ENCODE assay signal across 20 mouse cellular contexts in the genomic region with DNA sequence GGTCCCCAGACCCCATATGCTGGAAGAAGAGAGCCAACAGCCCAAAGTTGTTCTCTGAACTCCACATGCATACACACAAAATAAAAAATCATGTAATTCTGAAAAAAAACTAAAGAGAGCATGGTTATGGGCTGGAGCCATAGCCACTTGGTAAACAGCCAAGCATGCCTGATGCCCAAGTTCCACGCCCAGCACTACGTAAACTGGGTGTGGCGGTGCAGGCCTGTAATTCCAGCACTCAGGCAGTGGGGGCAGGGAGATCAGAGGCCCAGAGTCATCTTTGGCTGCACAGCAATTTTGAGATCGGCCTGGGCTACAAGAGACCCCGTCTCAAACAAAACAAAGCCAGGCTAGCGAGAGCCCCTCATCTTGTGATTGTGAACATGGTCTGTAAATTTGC. TPM values are rescaled to one million over a fixed set of nuclear protein-coding genes. Genes with fewer than 3 reads are reported as not detected.
DNase-seq lines count a peak whose midpoint lies in the region; ATAC-seq and TF ChIP-seq lines count a peak whose summit lies in the region.
"Had no signal": no experiment of that assay in that cellular context is flagged by ENCODE, and none has a peak within 500 bp of the region (broad histone marks: within the 10 kb centered on the region; RNA-seq: fewer than 3 reads in every experiment).

No protein-coding gene starts in this region.

- H3K36me3 ChIP-seq in embryonic facial prominence, embryonic 14.5 days (ENCODE audit: control insufficient read depth, insufficient read depth, low read length), result no peaks in the 10 kb centered on the region
- H3K36me3 ChIP-seq in embryonic facial prominence, embryonic 10.5 days (replicated peaks), result no peaks in the 10 kb centered on the region
- no peaks in the 10 kb centered on the region for H3K36me3 ChIP-seq in intestine, postnatal 0 days (ENCODE audit: control insufficient read depth, insufficient read depth)
- no peaks in the 10 kb centered on the region for H3K36me3 ChIP-seq in lung, postnatal 0 days (ENCODE audit: insufficient read depth, low read length)
- H3K36me3 ChIP-seq in hindbrain, embryonic 10.5 days, result no peaks in the 10 kb centered on the region
- H3K36me3 ChIP-seq in kidney, embryonic 16.5 days (ENCODE audit: insufficient read depth, low read length), result no peaks in the 10 kb centered on the region
- H3K36me3 ChIP-seq: heart, embryonic 13.5 days; limb, embryonic 13.5 days; midbrain, embryonic 10.5 days had no signal

- no peaks in the 10 kb centered on the region for H3K9me3 ChIP-seq in embryonic facial prominence, embryonic 14.5 days (ENCODE audit: control insufficient read depth, low read length)
- H3K9me3 ChIP-seq in embryonic facial prominence, embryonic 10.5 days, result no peaks in the 10 kb centered on the region
- H3K9me3 ChIP-seq in intestine, postnatal 0 days (ENCODE audit: control insufficient read depth), result no peaks in the 10 kb centered on the region
- H3K9me3 ChIP-seq in lung, postnatal 0 days (ENCODE audit: low read length), result no peaks in the 10 kb centered on the region
- no peaks in the 10 kb centered on the region for H3K9me3 ChIP-seq in hindbrain, embryonic 10.5 days
- no peaks in the 10 kb centered on the region; the same call in 1 of the 2 replicates for H3K9me3 ChIP-seq in kidney, embryonic 16.5 days (ENCODE audit: low read length)
- H3K9me3 ChIP-seq: heart, embryonic 13.5 days; limb, embryonic 13.5 days; midbrain, embryonic 10.5 days had no signal

- no peak overlapping the region for H3K9ac ChIP-seq in embryonic facial prominence, embryonic 14.5 days (ENCODE audit: low read depth, low read length)
- no peak overlapping the region for H3K9ac ChIP-seq in intestine, postnatal 0 days (ENCODE audit: low read depth, low read length)
- H3K9ac ChIP-seq in lung, postnatal 0 days (replicated peaks; ENCODE audit: low read depth), result no peak overlapping the region
- no peak overlapping the region for H3K9ac ChIP-seq in kidney, embryonic 16.5 days (replicated peaks; ENCODE audit: low read length)
- H3K9ac ChIP-seq: heart, embryonic 13.5 days; limb, embryonic 13.5 days had no signal

- peak; percentile 39; the same call in 1 of the 2 replicates for TF ChIP-seq EP300 in lung, postnatal 0 days (IDR thresholded peaks at IDR 0.05)

- peak; percentile 32 for TF ChIP-seq CTCF in intestine, postnatal 0 days (IDR thresholded peaks at IDR 0.05; ENCODE audit: low read depth)
- TF ChIP-seq CTCF in lung, postnatal 0 days (IDR thresholded peaks at IDR 0.05), result peak; percentile 36

- peak; percentile 59 for DNase-seq in embryonic facial prominence, embryonic 14.5 days (ENCODE audit: low spot score)
- no peak for DNase-seq in embryonic facial prominence, embryonic 10.5 days (ENCODE audit: low spot score)
- DNase-seq in 3134 (ENCODE audit: extremely low read depth, insufficient read length, low spot score), result peak; percentile 40
- peak; percentile 82 for DNase-seq in lung, postnatal 0 days (ENCODE audit: low spot score)
- DNase-seq in hindbrain, embryonic 10.5 days (ENCODE audit: low spot score), result no peak
- DNase-seq: cerebellum, adult 11-12 months; gastrocnemius, postnatal 36 days; kidney, postnatal 4 days; layer of hippocampus, postnatal 36 days had no signal

- WGBS in embryonic facial prominence, embryonic 14.5 days, result 52% methylated on average over 6 of the region's 6 CpGs
- WGBS in embryonic facial prominence, embryonic 10.5 days, result 78% methylated on average over 6 of the region's 6 CpGs
- 44% methylated on average over 6 of the region's 6 CpGs for WGBS in intestine, postnatal 0 days
- WGBS in lung, postnatal 0 days, result 38% methylated on average over 6 of the region's 6 CpGs
- 86% methylated on average over 6 of the region's 6 CpGs for WGBS in hindbrain, embryonic 10.5 days
- 62% methylated on average over 6 of the region's 6 CpGs for WGBS in kidney, embryonic 16.5 days

- ATAC-seq in embryonic facial prominence, embryonic 14.5 days (ENCODE audit: low read depth), result no peak
- peak; percentile 64 for ATAC-seq in intestine, postnatal 0 days
- ATAC-seq in lung, postnatal 0 days, result peak; percentile 65
- no peak for ATAC-seq in kidney, embryonic 16.5 days (ENCODE audit: low FRiP score, low TSS enrichment)
- no peak; the same call in 1 of the 2 replicates for ATAC-seq in erythroblast, adult 5-6 weeks (replicated peaks; ENCODE audit: low FRiP score, poor library complexity, severe bottlenecking)
- ATAC-seq: forebrain, embryonic 16.5 days had no signal

- H3K4me3 ChIP-seq in embryonic facial prominence, embryonic 14.5 days (ENCODE audit: low read depth, low read length), result no peak overlapping the region
- no peak overlapping the region for H3K4me3 ChIP-seq in embryonic facial prominence, embryonic 10.5 days
- no peak overlapping the region for H3K4me3 ChIP-seq in intestine, postnatal 0 days (ENCODE audit: low read depth, low read length)
- H3K4me3 ChIP-seq in lung, postnatal 0 days (ENCODE audit: low read depth, low read length), result no peak overlapping the region
- no peak overlapping the region for H3K4me3 ChIP-seq in hindbrain, embryonic 10.5 days
- H3K4me3 ChIP-seq in kidney, embryonic 16.5 days (ENCODE audit: low read length), result no peak overlapping the region
- H3K4me3 ChIP-seq: heart, embryonic 13.5 days; limb, embryonic 13.5 days; midbrain, embryonic 10.5 days had no signal

- no peaks in the 10 kb centered on the region for H3K4me1 ChIP-seq in embryonic facial prominence, embryonic 14.5 days (ENCODE audit: control insufficient read depth, insufficient read depth, low read length)
- 0 out of 2 replicates have a peak, but pooled peaks cover 5% of the 10 kb centered on the region for H3K4me1 ChIP-seq in embryonic facial prominence, embryonic 10.5 days
- H3K4me1 ChIP-seq in intestine, postnatal 0 days (replicated peaks; ENCODE audit: control insufficient read depth, insufficient read depth, low read length), result no peaks in the 10 kb centered on the region; the same call in 1 of the 2 replicates
- peaks cover 4% of the 10 kb centered on the region; the same call in 1 of the 2 replicates for H3K4me1 ChIP-seq in lung, postnatal 0 days (ENCODE audit: insufficient read depth, low read depth, low read length)
- no peaks in the 10 kb centered on the region; the same call in 1 of the 2 replicates for H3K4me1 ChIP-seq in hindbrain, embryonic 10.5 days (replicated peaks)
- H3K4me1 ChIP-seq in kidney, embryonic 16.5 days (ENCODE audit: insufficient read depth, low read length), result peaks cover 3% of the 10 kb centered on the region; the same call in 1 of the 2 replicates
- H3K4me1 ChIP-seq: midbrain, embryonic 10.5 days had no signal

- no peaks in the 10 kb centered on the region for H3K27me3 ChIP-seq in embryonic facial prominence, embryonic 14.5 days (replicated peaks; ENCODE audit: control insufficient read depth, insufficient read depth, low read length)
- H3K27me3 ChIP-seq in embryonic facial prominence, embryonic 10.5 days (replicated peaks; ENCODE audit: low read depth, poor library complexity, severe bottlenecking), result no peaks in the 10 kb centered on the region
- H3K27me3 ChIP-seq in intestine, postnatal 0 days (replicated peaks; ENCODE audit: control insufficient read depth, insufficient read depth, low read length), result no peaks in the 10 kb centered on the region
- no peaks in the 10 kb centered on the region for H3K27me3 ChIP-seq in lung, postnatal 0 days (replicated peaks; ENCODE audit: insufficient read depth, low read length)
- H3K27me3 ChIP-seq in hindbrain, embryonic 10.5 days (ENCODE audit: insufficient read depth, poor library complexity, severe bottlenecking), result no peaks in the 10 kb centered on the region
- H3K27me3 ChIP-seq in kidney, embryonic 16.5 days (ENCODE audit: insufficient read depth, low read length), result no peaks in the 10 kb centered on the region
- H3K27me3 ChIP-seq: limb, embryonic 13.5 days had no signal

- no peak overlapping the region for H3K4me2 ChIP-seq in embryonic facial prominence, embryonic 14.5 days (ENCODE audit: low read depth, low read length)
- H3K4me2 ChIP-seq in intestine, postnatal 0 days (replicated peaks; ENCODE audit: low read depth), result no peak overlapping the region
- H3K4me2 ChIP-seq in lung, postnatal 0 days (replicated peaks; ENCODE audit: low read depth, low read length), result no peak overlapping the region
- no peak overlapping the region for H3K4me2 ChIP-seq in kidney, embryonic 16.5 days (replicated peaks; ENCODE audit: low read depth, low read length)
- H3K4me2 ChIP-seq: heart, embryonic 13.5 days; limb, embryonic 13.5 days had no signal

- no peak overlapping the region for H3K27ac ChIP-seq in embryonic facial prominence, embryonic 14.5 days (replicated peaks; ENCODE audit: low read depth, low read length)
- no peak overlapping the region for H3K27ac ChIP-seq in embryonic facial prominence, embryonic 10.5 days (replicated peaks)
- peak overlapping the region; percentile 82; the same call in 1 of the 2 replicates for H3K27ac ChIP-seq in intestine, postnatal 0 days (ENCODE audit: low read depth, low read length)
- no peak overlapping the region for H3K27ac ChIP-seq in lung, postnatal 0 days (ENCODE audit: low read length)
- no peak overlapping the region for H3K27ac ChIP-seq in hindbrain, embryonic 10.5 days
- H3K27ac ChIP-seq in kidney, embryonic 16.5 days (ENCODE audit: low read length), result no peak overlapping the region
- H3K27ac ChIP-seq: heart, embryonic 13.5 days; limb, embryonic 13.5 days; midbrain, embryonic 10.5 days had no signal

RNA-seq across cellular contexts. Expression of gene Gm47791, which starts 14.5 kb away (rescaled TPM):
- polyA plus RNA-seq in embryonic facial prominence, embryonic 14.5 days (2014; fragmentation: Nextera tagmentation; extraction: Ambion mirVana), result not detected in 2 replicates
- polyA plus RNA-seq in embryonic facial prominence, embryonic 10.5 days (2016; fragmentation: Nextera tagmentation; extraction: Ambion mirVana), result not detected in 2 replicates
- polyA plus RNA-seq in intestine, postnatal 0 days (2015; fragmentation: Nextera tagmentation; extraction: Ambion mirVana), result not detected in 2 replicates
- not detected in 2 replicates for polyA plus RNA-seq in lung, postnatal 0 days (2015; fragmentation: Nextera tagmentation; extraction: Ambion mirVana)
- polyA plus RNA-seq in hindbrain, embryonic 10.5 days (2016; fragmentation: Nextera tagmentation; extraction: Ambion mirVana), result not detected in 2 replicates
- not detected in 2 replicates for polyA plus RNA-seq in kidney, embryonic 16.5 days (2015; fragmentation: Nextera tagmentation; extraction: Ambion mirVana)
- not detected in 2 replicates for total RNA-seq in erythroblast, adult 5-6 weeks (2015; ENCODE audit: low replicate concordance)
- total RNA-seq in erythroblast, adult 5-6 weeks (2017; ENCODE audit: low replicate concordance), result not detected in 2 replicates
- total RNA-seq: gastrocnemius, postnatal 36 days; hematopoietic stem cell, adult 5-6 weeks; layer of hippocampus, postnatal 36 days had no signal
- polyA plus RNA-seq: cortical plate, adult 2 months; forebrain, embryonic 16.5 days; heart, embryonic 13.5 days; intestine, embryonic 14.5 days; limb, embryonic 13.5 days; midbrain, embryonic 10.5 days; thymus, postnatal 0 days had no signal

RNA-seq across cellular contexts. Expression of gene Tm4sf20, which starts 17.3 kb away (rescaled TPM):
- 0.11 TPM in 1 of 2 replicates, not detected in the other for polyA plus RNA-seq in embryonic facial prominence, embryonic 14.5 days (2014; fragmentation: Nextera tagmentation; extraction: Ambion mirVana)
- 0.25 TPM in 1 of 2 replicates, not detected in the other for polyA plus RNA-seq in embryonic facial prominence, embryonic 10.5 days (2016; fragmentation: Nextera tagmentation; extraction: Ambion mirVana)
- 760 and 763 TPM in 2 replicates for polyA plus RNA-seq in intestine, postnatal 0 days (2015; fragmentation: Nextera tagmentation; extraction: Ambion mirVana)
- 0.07 TPM in 1 of 2 replicates, not detected in the other for polyA plus RNA-seq in lung, postnatal 0 days (2015; fragmentation: Nextera tagmentation; extraction: Ambion mirVana)
- polyA plus RNA-seq in hindbrain, embryonic 10.5 days (2016; fragmentation: Nextera tagmentation; extraction: Ambion mirVana), result 0.13 TPM in 1 of 2 replicates, not detected in the other
- 1.1 and 1.7 TPM in 2 replicates for polyA plus RNA-seq in kidney, embryonic 16.5 days (2015; fragmentation: Nextera tagmentation; extraction: Ambion mirVana)
- total RNA-seq in erythroblast, adult 5-6 weeks (2015; ENCODE audit: low replicate concordance), result not detected in 2 replicates
- not detected in 2 replicates for total RNA-seq in erythroblast, adult 5-6 weeks (2017; ENCODE audit: low replicate concordance)
- total RNA-seq: gastrocnemius, postnatal 36 days; hematopoietic stem cell, adult 5-6 weeks; layer of hippocampus, postnatal 36 days had no signal
- polyA plus RNA-seq: cortical plate, adult 2 months; forebrain, embryonic 16.5 days; heart, embryonic 13.5 days; midbrain, embryonic 10.5 days had no signal

RNA-seq across cellular contexts. Expression of gene Agfg1, which starts 53.7 kb away (rescaled TPM):
- 41.9 and 42.4 TPM in 2 replicates for polyA plus RNA-seq in embryonic facial prominence, embryonic 14.5 days (2014; fragmentation: Nextera tagmentation; extraction: Ambion mirVana)
- polyA plus RNA-seq in embryonic facial prominence, embryonic 10.5 days (2016; fragmentation: Nextera tagmentation; extraction: Ambion mirVana), result 32.3 and 35.4 TPM in 2 replicates
- polyA plus RNA-seq in intestine, postnatal 0 days (2015; fragmentation: Nextera tagmentation; extraction: Ambion mirVana), result 35.8 and 36.7 TPM in 2 replicates
- polyA plus RNA-seq in lung, postnatal 0 days (2015; fragmentation: Nextera tagmentation; extraction: Ambion mirVana), result 28.3 and 34.8 TPM in 2 replicates
- polyA plus RNA-seq in hindbrain, embryonic 10.5 days (2016; fragmentation: Nextera tagmentation; extraction: Ambion mirVana), result 27.6 and 34.5 TPM in 2 replicates
- polyA plus RNA-seq in kidney, embryonic 16.5 days (2015; fragmentation: Nextera tagmentation; extraction: Ambion mirVana), result 28.0 and 28.2 TPM in 2 replicates
- 19.9 and 20.0 TPM in 2 replicates for total RNA-seq in erythroblast, adult 5-6 weeks (2015; ENCODE audit: low replicate concordance)
- 13.4 and 20.8 TPM in 2 replicates for total RNA-seq in erythroblast, adult 5-6 weeks (2017; ENCODE audit: low replicate concordance)

Comparison
In these comparisons a context has a peak if more than half of its experiments do, and no peak if none do; other contexts are left out.
1. DNase-seq: peak in embryonic facial prominence, embryonic 14.5 days (single experiment), 3134 (single experiment) and lung, postnatal 0 days (single experiment); none in embryonic facial prominence, embryonic 10.5 days (single experiment) and hindbrain, embryonic 10.5 days (single experiment).
2. ATAC-seq: peak in intestine, postnatal 0 days (single experiment) and lung, postnatal 0 days (single experiment); none in embryonic facial prominence, embryonic 14.5 days (single experiment), kidney, embryonic 16.5 days (single experiment) and erythroblast, adult 5-6 weeks (single experiment).
3. RNA of gene Tm4sf20, which starts 17.3 kb away (polyA plus RNA-seq): 760 to 763 TPM in intestine, postnatal 0 days; 1.1 to 1.7 TPM in kidney, embryonic 16.5 days, 0.25 TPM in embryonic facial prominence, embryonic 10.5 days, 0.13 TPM in hindbrain, embryonic 10.5 days, 0.11 TPM in embryonic facial prominence, embryonic 14.5 days and 0.07 TPM in lung, postnatal 0 days; every median in the first group is over 100 times any median in the second.